Mouse (Mus musculus): ENCODE data around the gene Vmn1r46.
"Not testable (repeated sequence)": the region's sequence is repeated elsewhere in the genome, so short reads cannot be mapped to it uniquely, and the experiment has no call there.

Gene Vmn1r46

GRCm38 (mm10) chr6:89969013-89969412, at the start of gene Vmn1r46:
Gene Vmn1r46 (plus strand): TSS chr6:89969313.
- no peak for DNase-seq

GRCm38 (mm10) chr6:89940498-89940897, 28.6 kb upstream of the Vmn1r46 start, which contains the start of gene Vmn1r45:
Gene Vmn1r45 (minus strand): TSS chr6:89940598.
- DNase-seq, result not testable (repeated sequence)

GRCm38 (mm10) chr6:89940926-89941325, 28.2 kb upstream of the Vmn1r46 start:
- DNase-seq, result no peak

- no peak for DNase-seq
Measured at GRCm38 (mm10) chr6:89953556-89953955, 15.6 kb upstream of the Vmn1r46 start.

- no peak for DNase-seq
Measured at GRCm38 (mm10) chr6:89966341-89966740, 2.8 kb upstream of the Vmn1r46 start.

GRCm38 (mm10) chr6:89985989-89986388, 16.9 kb downstream of the Vmn1r46 start:
- DNase-seq, result no peak

- not testable (repeated sequence) for DNase-seq
Measured at GRCm38 (mm10) chr6:90015847-90016246, 46.7 kb downstream of the Vmn1r46 start, which contains the start of gene Vmn1r47. Gene Vmn1r47 (plus strand): TSS chr6:90016147.

Measured in embryo, embryonic 11 days (tissue).